Comparison of ENCODE assay signal across 5 mouse cellular contexts in the genomic region with DNA sequence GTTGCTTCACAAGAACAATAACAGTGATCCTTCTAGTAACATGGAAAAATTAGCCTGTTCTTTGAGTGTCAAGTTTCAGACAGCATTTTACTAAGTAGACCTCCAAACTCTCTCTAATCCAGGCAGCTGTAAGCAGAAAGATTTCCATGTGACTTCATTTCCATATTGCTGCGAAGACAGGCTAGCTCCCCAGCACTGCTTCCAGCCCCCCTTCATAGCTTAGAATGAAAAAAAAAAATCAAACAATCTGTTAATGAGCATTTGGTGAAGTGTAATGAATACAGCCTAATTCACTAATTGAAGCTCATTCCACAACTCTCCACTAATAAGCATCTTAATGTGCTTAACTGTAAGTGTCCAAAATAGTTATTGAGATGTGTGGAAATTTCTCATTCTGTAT.
DNase-seq lines count a peak whose midpoint lies in the region; ATAC-seq and TF ChIP-seq lines count a peak whose summit lies in the region.
"Not testable (repeated sequence)": the region's sequence is repeated elsewhere in the genome, so short reads cannot be mapped to it uniquely, and the experiment has no call there.

No protein-coding gene starts in this region.

- peak; percentile 63; the same call in 1 of the 2 replicates for ATAC-seq in forebrain, embryonic 11.5 days (replicated peaks; ENCODE audit: low FRiP score)
- ATAC-seq in forebrain, embryonic 13.5 days: peak; percentile 93
- ATAC-seq in forebrain, embryonic 15.5 days (replicated peaks): peak; percentile 89
- peak; percentile 47; the same call in 1 of the 2 replicates for ATAC-seq in forebrain, postnatal 0 days

- WGBS in forebrain, embryonic 11.5 days: 40% methylated on average over 1 of the region's 1 CpGs
- 13% methylated on average over 1 of the region's 1 CpGs for WGBS in forebrain, embryonic 13.5 days
- 3% methylated on average over 1 of the region's 1 CpGs for WGBS in forebrain, embryonic 15.5 days
- WGBS in forebrain, postnatal 0 days: 11% methylated on average over 1 of the region's 1 CpGs

- not testable (repeated sequence) for H3K4me3 ChIP-seq in forebrain, embryonic 11.5 days (ENCODE audit: low read depth, low read length); forebrain, embryonic 13.5 days; forebrain, embryonic 15.5 days; forebrain, postnatal 0 days (ENCODE audit: low read depth, low read length)

- TF ChIP-seq CTCF in forebrain, postnatal 0 days (IDR thresholded peaks at IDR 0.05; ENCODE audit: low read depth): not testable (repeated sequence)

- not testable (repeated sequence) for DNase-seq in forebrain, embryonic 11.5 days (ENCODE audit: low spot score); forebrain, postnatal 0 days
- DNase-seq in retina, postnatal 1 day: peak; percentile 45

- not testable (repeated sequence) for H3K9me3 ChIP-seq in forebrain, embryonic 11.5 days (ENCODE audit: control insufficient read depth, low read length); forebrain, embryonic 13.5 days (replicated peaks); forebrain, embryonic 15.5 days; forebrain, postnatal 0 days (ENCODE audit: low read length)

- not testable (repeated sequence) for H3K36me3 ChIP-seq in forebrain, embryonic 11.5 days (ENCODE audit: control insufficient read depth, insufficient read depth, low read length); forebrain, embryonic 13.5 days (ENCODE audit: poor library complexity, severe bottlenecking); forebrain, embryonic 15.5 days; forebrain, postnatal 0 days (ENCODE audit: insufficient read depth)

- H3K9ac ChIP-seq in forebrain, embryonic 11.5 days (ENCODE audit: low read length); forebrain, embryonic 13.5 days; forebrain, embryonic 15.5 days (replicated peaks); forebrain, postnatal 0 days: not testable (repeated sequence)

- H3K4me1 ChIP-seq in forebrain, embryonic 11.5 days (replicated peaks; ENCODE audit: control insufficient read depth, insufficient read depth, low read length); forebrain, embryonic 13.5 days; forebrain, embryonic 15.5 days; forebrain, postnatal 0 days (ENCODE audit: insufficient read depth): not testable (repeated sequence)

- H3K27ac ChIP-seq in forebrain, embryonic 11.5 days (ENCODE audit: low read depth, low read length); forebrain, embryonic 13.5 days; forebrain, embryonic 15.5 days (replicated peaks); forebrain, postnatal 0 days (ENCODE audit: low read depth, low read length): not testable (repeated sequence)

- not testable (repeated sequence) for H3K4me2 ChIP-seq in forebrain, embryonic 11.5 days (ENCODE audit: low read depth, low read length, severe bottlenecking); forebrain, embryonic 13.5 days; forebrain, embryonic 15.5 days (replicated peaks); forebrain, postnatal 0 days (ENCODE audit: low read depth)

- not testable (repeated sequence) for H3K27me3 ChIP-seq in forebrain, embryonic 11.5 days (ENCODE audit: control insufficient read depth, insufficient read depth, low read length); forebrain, embryonic 13.5 days; forebrain, embryonic 15.5 days; forebrain, postnatal 0 days (ENCODE audit: insufficient read depth, low read length)
